Mouse (Mus musculus): ENCODE results near the gene Rassf5. TPM values are rescaled to one million over a fixed set of nuclear protein-coding genes. Genes with fewer than 3 reads are reported as not detected.

Gene Rassf5
- polyA plus RNA-seq, 1 experiment from 2014 or later = 7.9 TPM

- H3K36me3 ChIP-seq (ENCODE audit: control insufficient read depth, insufficient read depth, low read length) = no peaks in the 10 kb centered on the region
- no peak overlapping the region for H3K9ac ChIP-seq (ENCODE audit: low read length)
- H3K27ac ChIP-seq (replicated peaks) = peak overlapping the region; percentile 67
- H3K4me3 ChIP-seq (ENCODE audit: low read depth, low read length) = no peak overlapping the region
- peak; percentile 48; the same call in 1 of the 2 replicates for ATAC-seq (ENCODE audit: low FRiP score, low TSS enrichment)
- H3K4me2 ChIP-seq (replicated peaks; ENCODE audit: low read depth) = 0 out of 2 replicates have a peak overlapping the region, but pooled peaks have one; percentile 0
- no peak for TF ChIP-seq EP300 (optimal IDR thresholded peaks at IDR 0.05)
- no peak for TF ChIP-seq CTCF (IDR thresholded peaks at IDR 0.05; ENCODE audit: low read depth)
- 0 out of 2 replicates have a peak, but pooled peaks cover 3% of the 10 kb centered on the region for H3K4me1 ChIP-seq (replicated peaks; ENCODE audit: control insufficient read depth, insufficient read depth)
- WGBS = 34% methylated on average over 8 of the region's 8 CpGs
- H3K9me3 ChIP-seq (ENCODE audit: control insufficient read depth, low read length) = no peaks in the 10 kb centered on the region
- peak; percentile 32 for DNase-seq (ENCODE audit: low spot score)
- H3K27me3 ChIP-seq (ENCODE audit: control insufficient read depth, insufficient read depth, low read length) = no peaks in the 10 kb centered on the region
Measured at GRCm38 (mm10) chr1:131238931-131239381, 6.1 kb downstream of the Rassf5 start.

GRCm38 (mm10) chr1:131236077-131236476 is 9.0 kb downstream of the Rassf5 start:
- H3K4me1 ChIP-seq (replicated peaks; ENCODE audit: control insufficient read depth, insufficient read depth) = 0 out of 2 replicates have a peak, but pooled peaks cover 3% of the 10 kb centered on the region
- H3K9ac ChIP-seq (ENCODE audit: low read length) = no peak overlapping the region
- DNase-seq (ENCODE audit: low spot score) (no peak), ATAC-seq (ENCODE audit: low FRiP score, low TSS enrichment) (no peak)
- peak overlapping the region; percentile 49; the same call in 1 of the 2 replicates for H3K27ac ChIP-seq (replicated peaks)
- H3K4me3 ChIP-seq (ENCODE audit: low read depth, low read length) = no peak overlapping the region
- H3K27me3 ChIP-seq (ENCODE audit: control insufficient read depth, insufficient read depth, low read length) = no peaks in the 10 kb centered on the region
- H3K9me3 ChIP-seq (ENCODE audit: control insufficient read depth, low read length) = no peaks in the 10 kb centered on the region
- H3K36me3 ChIP-seq (ENCODE audit: control insufficient read depth, insufficient read depth, low read length) = no peaks in the 10 kb centered on the region
- H3K4me2 ChIP-seq (replicated peaks; ENCODE audit: low read depth) = no peak overlapping the region
- TF ChIP-seq EP300 (optimal IDR thresholded peaks at IDR 0.05) = no peak
- no peak for TF ChIP-seq CTCF (IDR thresholded peaks at IDR 0.05; ENCODE audit: low read depth)
- WGBS = 44% methylated on average over 7 of the region's 7 CpGs

GRCm38 (mm10) chr1:131233527-131233926 is 11.5 kb downstream of the Rassf5 start:
- Histone ChIP-seq H3K4me2 (replicated peaks; ENCODE audit: low read depth) (no peak overlapping the region), H3K9me3 (ENCODE audit: control insufficient read depth, low read length) (no peaks in the 10 kb centered on the region), H3K36me3 (ENCODE audit: control insufficient read depth, insufficient read depth, low read length) (no peaks in the 10 kb centered on the region), H3K4me1 (replicated peaks; ENCODE audit: control insufficient read depth, insufficient read depth) (no peaks in the 10 kb centered on the region), H3K4me3 (ENCODE audit: low read depth, low read length) (no peak overlapping the region), H3K9ac (ENCODE audit: low read length) (no peak overlapping the region), H3K27me3 (ENCODE audit: control insufficient read depth, insufficient read depth, low read length) (no peaks in the 10 kb centered on the region), H3K27ac (replicated peaks) (no peak overlapping the region)
- no peak for TF ChIP-seq EP300 (optimal IDR thresholded peaks at IDR 0.05)
- TF ChIP-seq CTCF (IDR thresholded peaks at IDR 0.05; ENCODE audit: low read depth) = no peak
- ATAC-seq (ENCODE audit: low FRiP score, low TSS enrichment) = no peak
- DNase-seq (ENCODE audit: low spot score) = no peak
- WGBS = 58% methylated on average over 12 of the region's 12 CpGs

- DNase-seq (ENCODE audit: low spot score) (no peak), ATAC-seq (ENCODE audit: low FRiP score, low TSS enrichment) (no peak)
- H3K4me3 ChIP-seq (ENCODE audit: low read depth, low read length) = no peak overlapping the region
- 69% methylated on average over 5 of the region's 5 CpGs for WGBS
- H3K9me3 ChIP-seq (ENCODE audit: control insufficient read depth, low read length) = no peaks in the 10 kb centered on the region
- no peaks in the 10 kb centered on the region for H3K27me3 ChIP-seq (ENCODE audit: control insufficient read depth, insufficient read depth, low read length)
- H3K9ac ChIP-seq (ENCODE audit: low read length) = no peak overlapping the region
- no peak overlapping the region for H3K4me2 ChIP-seq (replicated peaks; ENCODE audit: low read depth)
- H3K4me1 ChIP-seq (replicated peaks; ENCODE audit: control insufficient read depth, insufficient read depth) = no peaks in the 10 kb centered on the region
- 0 out of 2 replicates have a peak overlapping the region, but pooled peaks have one; percentile 8 for H3K27ac ChIP-seq (replicated peaks)
- TF ChIP-seq EP300 (optimal IDR thresholded peaks at IDR 0.05) (no peak), CTCF (IDR thresholded peaks at IDR 0.05; ENCODE audit: low read depth) (no peak)
- no peaks in the 10 kb centered on the region for H3K36me3 ChIP-seq (ENCODE audit: control insufficient read depth, insufficient read depth, low read length)
Measured at GRCm38 (mm10) chr1:131228659-131229058, 16.4 kb downstream of the Rassf5 start.

- no peak overlapping the region for H3K4me2 ChIP-seq (replicated peaks; ENCODE audit: low read depth)
- no peaks in the 10 kb centered on the region for H3K36me3 ChIP-seq (ENCODE audit: control insufficient read depth, insufficient read depth, low read length)
- WGBS = 31% methylated on average over 7 of the region's 7 CpGs
- no peaks in the 10 kb centered on the region for H3K9me3 ChIP-seq (ENCODE audit: control insufficient read depth, low read length)
- no peak overlapping the region for H3K4me3 ChIP-seq (ENCODE audit: low read depth, low read length)
- H3K4me1 ChIP-seq (replicated peaks; ENCODE audit: control insufficient read depth, insufficient read depth) = no peaks in the 10 kb centered on the region
- H3K9ac ChIP-seq (ENCODE audit: low read length) = no peak overlapping the region
- no peaks in the 10 kb centered on the region for H3K27me3 ChIP-seq (ENCODE audit: control insufficient read depth, insufficient read depth, low read length)
- TF ChIP-seq EP300 (optimal IDR thresholded peaks at IDR 0.05) (no peak), CTCF (IDR thresholded peaks at IDR 0.05; ENCODE audit: low read depth) (peak; percentile 71)
- peak; percentile 69 for ATAC-seq (ENCODE audit: low FRiP score, low TSS enrichment)
- DNase-seq (ENCODE audit: low spot score) = peak; percentile 27
- peak overlapping the region; percentile 49; the same call in 1 of the 2 replicates for H3K27ac ChIP-seq (replicated peaks)
Measured at GRCm38 (mm10) chr1:131228225-131228624, 16.8 kb downstream of the Rassf5 start.

GRCm38 (mm10) chr1:131224848-131225471 is 20.1 kb downstream of the Rassf5 start:
- Histone ChIP-seq H3K4me3 (ENCODE audit: low read depth, low read length) (no peak overlapping the region), H3K27me3 (ENCODE audit: control insufficient read depth, insufficient read depth, low read length) (no peaks in the 10 kb centered on the region), H3K9ac (ENCODE audit: low read length) (no peak overlapping the region), H3K4me1 (replicated peaks; ENCODE audit: control insufficient read depth, insufficient read depth) (no peaks in the 10 kb centered on the region), H3K36me3 (ENCODE audit: control insufficient read depth, insufficient read depth, low read length) (no peaks in the 10 kb centered on the region), H3K4me2 (replicated peaks; ENCODE audit: low read depth) (no peak overlapping the region), H3K9me3 (ENCODE audit: control insufficient read depth, low read length) (no peaks in the 10 kb centered on the region), H3K27ac (replicated peaks) (0 out of 2 replicates have a peak overlapping the region, but pooled peaks have one; percentile 10)
- TF ChIP-seq CTCF (IDR thresholded peaks at IDR 0.05; ENCODE audit: low read depth) (no peak), EP300 (optimal IDR thresholded peaks at IDR 0.05) (no peak)
- 49% methylated on average over 12 of the region's 12 CpGs for WGBS
- ATAC-seq (ENCODE audit: low FRiP score, low TSS enrichment) = no peak
- no peak for DNase-seq (ENCODE audit: low spot score)
